Mouse (Mus musculus) heart, postnatal 0 days (tissue): Measurements from ENCODE around the gene Taf7l. TPM values are rescaled to one million over a fixed set of nuclear protein-coding genes. Genes with fewer than 3 reads are reported as not detected.

ENCODE experiments used
- ATAC-seq: fragments of 200-750 bp; cut with Nextera tagmentation; 2 replicates; pipeline ENCODE4 v1.8.0; 2017; ENCODE audit warnings: low read depth, moderate number of reproducible peaks, moderate library complexity; ENCODE audit not compliant: insufficient read depth
- DNase-seq: peaks from one replicate; pipeline ENCODE4 v3.0.0-alpha.2; 2016; ENCODE audit warnings: low spot score
- H3K27ac ChIP-seq: fragments of 300-500 bp; sonication (generic); 2 replicates; pipeline ENCODE4 v1.5.1; 2014; ENCODE audit warnings: low read depth, mild to moderate bottlenecking
- H3K27me3 ChIP-seq: fragments of 300-500 bp; sonication (generic); 2 replicates; pipeline ENCODE4 v1.6.1; 2014; ENCODE audit warnings: low read length, mixed read lengths; ENCODE audit not compliant: control insufficient read depth, insufficient read depth
- H3K36me3 ChIP-seq: fragments of 300-500 bp; sonication (generic); replicated peaks from 2 replicates; pipeline ENCODE4 v1.6.1; 2014; ENCODE audit warnings: low read length, mixed read lengths; ENCODE audit not compliant: control insufficient read depth, insufficient read depth
- H3K4me1 ChIP-seq: fragments of 300-500 bp; sonication (generic); 2 replicates; pipeline ENCODE4 v1.6.1; 2014; ENCODE audit warnings: antibody characterized with exemption; ENCODE audit not compliant: control insufficient read depth, insufficient read depth
- H3K4me2 ChIP-seq: fragments of 300-500 bp; sonication (generic); 2 replicates; pipeline ENCODE4 v1.6.1; 2014; ENCODE audit warnings: low read depth, mild to moderate bottlenecking, low read length, moderate library complexity
- H3K4me3 ChIP-seq: fragments of 300-500 bp; sonication (generic); 2 replicates; pipeline ENCODE4 v1.5.1; 2014; ENCODE audit warnings: low read depth, low read length
- H3K9ac ChIP-seq: fragments of 300-500 bp; sonication (generic); replicated peaks from 2 replicates; pipeline ENCODE4 v1.6.1; 2014; ENCODE audit warnings: low read depth, low read length, mixed read lengths
- H3K9me3 ChIP-seq: fragments of 300-500 bp; sonication (generic); replicated peaks from 2 replicates; pipeline ENCODE4 v1.6.1; 2016; ENCODE audit warnings: low read length; ENCODE audit not compliant: control insufficient read depth
- CTCF ChIP-seq: IDR thresholded peaks from 2 replicates; pipeline ENCODE4 v1.5.1; 2016; ENCODE audit warnings: antibody characterized with exemption, control low read depth, low read depth
- EP300 ChIP-seq: IDR thresholded peaks from 2 replicates; pipeline ENCODE4 v1.6.1; 2016; ENCODE audit warnings: antibody characterized with exemption, low read depth
- WGBS: fragments of 180-500 bp; shearing (Covaris S2); extraction: QIAGEN DNeasy Blood & Tissue Kit; methylation state at CpG from one replicate; pipeline ENCODE4 v1.1.7; 2014; 5-methylcytosine and 5-hydroxymethylcytosine counted together
- polyA plus RNA-seq: library from polyadenylated mRNA; unstranded; fragments of >200 nt; fragmentation: Nextera tagmentation; extraction: Ambion mirVana; gene quantifications from 2 replicates; pipeline ENCODE4 v1.2.1, GENCODE M21; 2015
- total RNA-seq: library from RNA; depleted of rRNA; stranded (reverse); fragments of >200 nt; gene quantifications from 2 replicates; pipeline ENCODE4 v1.2.3, GENCODE M21; 2014; ENCODE audit warnings: low replicate concordance

Gene Taf7l
- total and polyA plus RNA-seq, 2 experiments from 2014 or later = not detected

DNA sequence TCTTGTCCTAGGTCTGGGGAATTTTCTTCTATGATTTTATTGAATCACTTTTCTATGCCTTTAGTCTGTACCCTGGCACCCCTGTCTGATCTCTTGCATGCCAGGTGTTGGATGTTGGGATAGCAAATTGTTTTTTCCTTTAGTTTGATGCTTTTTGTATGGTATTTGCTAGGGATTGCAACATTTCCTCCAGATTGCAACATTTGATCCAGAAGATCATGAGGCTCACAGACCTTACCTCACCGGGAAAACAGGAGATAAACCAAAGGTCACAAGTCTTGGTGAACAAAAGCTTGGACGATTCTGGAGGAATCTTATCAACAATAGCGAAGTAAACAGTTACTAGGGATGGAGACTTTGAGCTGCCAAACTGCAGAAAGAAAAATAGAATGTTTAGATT, 5.4 kb upstream of the Taf7l start:
- Histone ChIP-seq H3K4me3 (no peak overlapping the region), H3K27me3 (no peaks in the 10 kb centered on the region), H3K4me2 (no peak overlapping the region), H3K27ac (no peak overlapping the region), H3K36me3 (no peaks in the 10 kb centered on the region), H3K9ac (no peak overlapping the region), H3K4me1 (no peaks in the 10 kb centered on the region), H3K9me3 (no peaks in the 10 kb centered on the region)
- no peak for ATAC-seq
- DNase-seq = no peak
- 35% methylated on average over 3 of the region's 3 CpGs for WGBS
- no peak for TF ChIP-seq EP300
- TF ChIP-seq CTCF = no peak

DNA sequence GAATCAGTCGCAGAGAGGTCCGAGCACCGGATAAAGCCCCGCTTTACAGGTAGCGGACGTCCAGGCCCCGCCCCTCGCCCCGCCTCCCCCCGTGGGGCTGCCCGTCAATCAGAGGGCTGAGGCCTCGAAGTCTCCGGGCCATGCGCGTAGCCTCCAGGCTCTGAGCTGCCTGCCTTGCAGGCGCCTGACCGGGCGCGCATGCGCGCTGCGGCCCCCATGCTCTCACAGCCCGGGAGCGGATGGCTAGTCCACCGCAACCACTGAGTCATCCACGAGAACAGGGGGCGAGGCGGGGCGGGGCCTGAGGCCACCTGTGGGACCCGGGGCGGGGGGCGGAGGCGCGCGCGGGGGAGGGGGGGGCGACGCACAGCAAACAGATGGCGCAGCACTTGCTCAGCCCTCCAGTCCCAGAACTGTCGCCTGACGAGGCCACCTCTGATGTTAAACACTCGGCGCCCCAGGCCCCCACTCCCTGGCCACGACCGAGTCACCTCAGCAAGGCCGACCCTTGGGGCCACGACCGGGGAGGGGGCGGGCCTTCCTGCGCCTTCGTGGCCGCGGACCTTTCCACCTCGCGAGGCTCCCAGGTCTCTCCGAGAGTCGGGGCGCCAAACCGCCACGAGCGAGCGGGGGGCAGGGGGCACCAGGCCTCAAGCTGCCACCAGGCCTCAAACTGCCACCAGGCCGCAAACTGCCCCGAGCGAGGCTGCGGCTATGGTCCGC, 1.1 kb downstream of the Taf7l start:
- TF ChIP-seq EP300 (no peak), CTCF (no peak)
- no peak overlapping the region for H3K4me3 ChIP-seq
- H3K36me3 ChIP-seq = no peaks in the 10 kb centered on the region
- H3K9ac ChIP-seq = no peak overlapping the region
- H3K27me3 ChIP-seq = no peaks in the 10 kb centered on the region
- no peaks in the 10 kb centered on the region for H3K4me1 ChIP-seq
- H3K27ac ChIP-seq = no peak overlapping the region
- ATAC-seq (no peak), DNase-seq (no peak)
- WGBS = 57% methylated on average over 48 of the region's 67 CpGs
- H3K9me3 ChIP-seq = peaks cover 11% of the 10 kb centered on the region
- no peak overlapping the region for H3K4me2 ChIP-seq

DNA sequence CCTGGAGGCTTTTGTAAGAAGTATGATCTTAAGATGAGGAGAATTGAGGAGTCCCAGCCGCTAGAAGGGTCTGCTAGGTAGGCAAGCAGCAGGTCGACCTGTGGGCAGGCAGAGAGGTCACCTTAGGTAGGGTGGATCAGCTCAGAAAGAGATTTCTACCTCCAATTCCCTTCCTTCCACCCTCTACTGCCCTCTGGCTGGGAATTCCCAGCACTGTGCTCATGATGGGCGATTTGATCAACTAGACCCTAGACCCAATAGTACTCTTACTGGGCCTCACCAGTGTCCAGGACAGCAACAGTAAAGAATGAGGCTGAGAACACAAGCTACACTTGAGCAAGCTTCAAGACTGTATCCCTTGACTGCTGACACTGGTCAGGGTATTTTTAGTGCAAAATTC, 49.0 kb downstream of the Taf7l start:
- 67% methylated on average over 3 of the region's 3 CpGs for WGBS
- Histone ChIP-seq H3K4me2 (no peak overlapping the region), H3K9ac (no peak overlapping the region), H3K27me3 (no peaks in the 10 kb centered on the region), H3K4me3 (no peak overlapping the region), H3K9me3 (no peaks in the 10 kb centered on the region), H3K36me3 (no peaks in the 10 kb centered on the region), H3K27ac (no peak overlapping the region), H3K4me1 (no peaks in the 10 kb centered on the region)
- DNase-seq = no peak
- TF ChIP-seq CTCF (peak; percentile 22; the same call in 1 of the 2 replicates), EP300 (no peak)
- ATAC-seq = no peak

GRCm38 (mm10) chrX:134426819-134427218, 49.5 kb downstream of the Taf7l start:
- Histone ChIP-seq H3K4me1 (no peaks in the 10 kb centered on the region), H3K4me3 (no peak overlapping the region), H3K4me2 (no peak overlapping the region), H3K9me3 (no peaks in the 10 kb centered on the region), H3K27ac (no peak overlapping the region), H3K36me3 (no peaks in the 10 kb centered on the region), H3K9ac (no peak overlapping the region), H3K27me3 (no peaks in the 10 kb centered on the region)
- TF ChIP-seq EP300 (no peak), CTCF (no peak)
- DNase-seq = no peak
- WGBS = 53% methylated on average over 6 of the region's 6 CpGs
- ATAC-seq = no peak

GRCm38 (mm10) chrX:134425798-134426197, 50.5 kb downstream of the Taf7l start:
- Histone ChIP-seq H3K9ac (no peak overlapping the region), H3K36me3 (no peaks in the 10 kb centered on the region), H3K4me2 (no peak overlapping the region), H3K27me3 (no peaks in the 10 kb centered on the region), H3K4me1 (no peaks in the 10 kb centered on the region), H3K9me3 (no peaks in the 10 kb centered on the region), H3K4me3 (no peak overlapping the region), H3K27ac (no peak overlapping the region)
- no peak for ATAC-seq
- 53% methylated on average over 10 of the region's 10 CpGs for WGBS
- TF ChIP-seq EP300 = no peak
- no peak for TF ChIP-seq CTCF
- no peak for DNase-seq

DNA sequence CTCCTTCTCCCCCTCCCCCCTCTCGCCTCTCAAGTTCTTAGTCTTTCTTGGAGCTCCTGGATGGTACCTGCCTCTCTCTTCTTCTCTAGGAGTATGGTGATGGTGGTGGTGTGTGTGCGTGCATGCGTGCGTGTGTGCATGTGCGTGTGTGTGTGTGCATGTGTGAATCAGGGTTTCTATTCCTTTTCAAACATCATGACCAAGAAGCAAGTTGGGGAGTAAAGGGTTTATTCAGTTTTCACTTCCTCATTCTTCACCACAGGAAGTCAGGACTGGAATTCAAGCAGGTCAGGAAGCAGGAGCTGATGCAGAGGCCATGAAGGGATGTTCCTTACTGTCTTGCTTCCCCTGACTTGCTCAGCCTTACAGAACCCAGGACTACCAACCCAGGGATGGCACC, 52.0 kb downstream of the Taf7l start:
- Histone ChIP-seq H3K9ac (no peak overlapping the region), H3K9me3 (no peaks in the 10 kb centered on the region), H3K4me2 (no peak overlapping the region), H3K27me3 (no peaks in the 10 kb centered on the region), H3K27ac (no peak overlapping the region), H3K4me1 (no peaks in the 10 kb centered on the region), H3K4me3 (no peak overlapping the region), H3K36me3 (no peaks in the 10 kb centered on the region)
- ATAC-seq = no peak
- WGBS = 97% methylated on average over 4 of the region's 5 CpGs
- DNase-seq = no peak
- TF ChIP-seq CTCF (no peak), EP300 (no peak)
